Mouse (Mus musculus) intestine, embryonic 15.5 days (tissue): ENCODE data around the gene Csgalnact2. TPM values are rescaled to one million over a fixed set of nuclear protein-coding genes. Genes with fewer than 3 reads are reported as not detected.

Experiments used
- ATAC-seq: fragments of 200-750 bp; cut with Nextera tagmentation; 2 replicates; pipeline ENCODE4 v1.8.0; 2017; ENCODE audit warnings: moderate TSS enrichment, moderate library complexity
- H3K27ac ChIP-seq: fragments of 300-500 bp; sonication (generic); 2 replicates; pipeline ENCODE4 v1.5.1; 2015; ENCODE audit warnings: mild to moderate bottlenecking, inconsistent platforms
- H3K27me3 ChIP-seq: fragments of 300-500 bp; sonication (generic); replicated peaks from 2 replicates; pipeline ENCODE4 v1.6.1; 2015; ENCODE audit warnings: inconsistent platforms
- H3K36me3 ChIP-seq: fragments of 300-500 bp; sonication (generic); 2 replicates; pipeline ENCODE4 v1.6.1; 2015; ENCODE audit warnings: inconsistent platforms
- H3K4me1 ChIP-seq: fragments of 300-500 bp; sonication (generic); replicated peaks from 2 replicates; pipeline ENCODE4 v1.6.1; 2015; ENCODE audit warnings: inconsistent platforms
- H3K4me2 ChIP-seq: fragments of 300-500 bp; sonication (generic); replicated peaks from 2 replicates; pipeline ENCODE4 v1.6.1; 2015; ENCODE audit warnings: mild to moderate bottlenecking, inconsistent platforms
- H3K4me3 ChIP-seq: fragments of 300-500 bp; sonication (generic); replicated peaks from 2 replicates; pipeline ENCODE4 v1.5.1; 2015; ENCODE audit warnings: inconsistent platforms
- H3K9ac ChIP-seq: fragments of 300-500 bp; sonication (generic); 2 replicates; pipeline ENCODE4 v1.6.1; 2015; ENCODE audit warnings: inconsistent platforms
- H3K9me3 ChIP-seq: fragments of 300-500 bp; sonication (generic); 2 replicates; pipeline ENCODE4 v1.6.1; 2016; ENCODE audit warnings: inconsistent platforms
- WGBS: fragments of 180-500 bp; shearing (Covaris S2); methylation state at CpG from one replicate; pipeline ENCODE4 v1.1.7; 2015; 5-methylcytosine and 5-hydroxymethylcytosine counted together
- polyA plus RNA-seq: library from polyadenylated mRNA; unstranded; fragments of >200 nt; fragmentation: Nextera tagmentation; extraction: Ambion mirVana; gene quantifications from 2 replicates; pipeline ENCODE4 v1.2.1, GENCODE M21; 2015

The Csgalnact2 gene
- polyA plus RNA-seq, 1 experiment from 2014 or later, result 12.1 TPM

DNA sequence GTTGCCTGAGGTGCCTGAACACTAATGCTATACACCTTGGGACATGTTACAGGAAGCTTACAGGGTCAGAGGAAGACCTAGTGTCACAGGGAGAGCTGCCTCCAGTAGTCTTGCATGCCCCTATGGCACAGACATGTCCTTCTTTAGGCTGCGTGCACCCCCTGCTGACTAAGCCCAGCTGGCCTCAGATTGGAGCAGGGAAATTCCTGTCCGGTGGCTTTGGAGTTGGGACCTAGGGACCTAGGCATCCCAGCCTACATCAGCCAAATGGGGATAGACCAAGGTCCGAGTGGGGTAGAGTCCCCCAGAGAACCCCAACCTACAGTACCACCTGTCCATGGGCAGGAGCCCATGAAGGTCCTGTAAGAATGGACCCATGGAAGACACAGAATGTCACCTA, 56.6 kb downstream of the Csgalnact2 start:
- H3K27ac ChIP-seq, result no peak overlapping the region
- H3K36me3 ChIP-seq, result no peaks in the 10 kb centered on the region
- no peaks in the 10 kb centered on the region for H3K27me3 ChIP-seq
- H3K9me3 ChIP-seq, result no peaks in the 10 kb centered on the region
- WGBS, result 78% methylated on average over 3 of the region's 3 CpGs
- no peak overlapping the region for H3K4me2 ChIP-seq
- H3K4me3 ChIP-seq, result no peak overlapping the region
- no peaks in the 10 kb centered on the region for H3K4me1 ChIP-seq
- ATAC-seq, result no peak
- no peak overlapping the region for H3K9ac ChIP-seq

DNA sequence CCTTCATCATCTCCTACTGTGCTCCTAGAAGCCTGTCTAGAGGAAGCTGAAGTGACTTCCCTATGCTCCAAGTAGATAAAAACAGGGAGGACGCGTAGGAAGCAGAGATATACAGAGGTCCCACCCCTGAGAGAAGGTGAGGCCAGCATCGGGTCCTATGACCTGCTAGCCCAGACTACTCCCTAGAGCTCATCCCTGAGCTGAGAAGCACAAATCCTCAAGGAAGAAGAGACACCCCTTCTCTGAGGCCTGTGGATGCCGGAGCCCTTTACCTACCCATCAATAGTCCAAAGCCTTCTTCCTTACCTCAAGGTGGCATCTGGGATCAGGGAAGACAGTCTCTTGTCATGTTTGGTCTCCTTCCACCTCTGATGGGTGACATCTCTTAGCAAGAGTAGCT, 58.2 kb downstream of the Csgalnact2 start:
- H3K9me3 ChIP-seq, result no peaks in the 10 kb centered on the region
- H3K4me1 ChIP-seq, result no peaks in the 10 kb centered on the region
- ATAC-seq, result no peak
- no peaks in the 10 kb centered on the region for H3K27me3 ChIP-seq
- H3K36me3 ChIP-seq, result no peaks in the 10 kb centered on the region
- no peak overlapping the region for H3K4me2 ChIP-seq
- WGBS, result 87% methylated on average over 4 of the region's 4 CpGs
- H3K9ac ChIP-seq, result no peak overlapping the region
- no peak overlapping the region for H3K27ac ChIP-seq
- H3K4me3 ChIP-seq, result no peak overlapping the region

DNA sequence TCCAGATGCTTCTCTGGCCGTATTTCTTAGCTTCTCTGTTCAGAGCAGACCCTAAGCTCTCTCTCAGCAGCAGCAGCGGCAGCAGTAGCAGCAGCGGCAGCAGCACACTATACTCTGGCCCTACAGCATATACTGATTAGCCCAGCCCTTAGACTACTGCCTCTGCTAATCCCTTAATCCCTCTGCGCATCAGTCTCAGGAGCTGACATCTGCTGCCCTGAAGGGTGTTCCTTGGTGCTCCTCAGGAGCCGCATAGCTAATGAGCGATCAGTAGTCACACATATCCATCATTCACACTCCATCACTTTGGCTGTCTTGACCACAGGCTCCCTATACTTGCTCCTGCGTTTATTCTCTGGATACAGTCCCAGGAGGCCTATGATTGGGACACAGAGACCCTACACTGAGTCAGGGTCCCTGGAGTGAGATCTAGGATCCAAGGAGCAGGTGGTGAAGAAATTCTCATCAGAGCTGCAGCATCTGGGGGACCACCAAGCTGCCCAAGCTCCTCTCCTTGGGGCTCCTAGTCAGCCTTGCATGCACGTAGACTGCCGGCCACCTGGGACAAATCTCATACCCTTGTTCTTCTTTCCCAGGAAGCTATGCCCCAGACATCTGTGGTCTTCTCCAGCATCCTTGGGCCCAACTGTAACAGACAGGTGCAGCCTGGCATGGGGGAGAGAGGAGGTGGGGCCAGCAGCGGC, 59.0 kb downstream of the Csgalnact2 start:
- WGBS, result 71% methylated on average over 10 of the region's 10 CpGs
- no peak overlapping the region for H3K27ac ChIP-seq

DNA sequence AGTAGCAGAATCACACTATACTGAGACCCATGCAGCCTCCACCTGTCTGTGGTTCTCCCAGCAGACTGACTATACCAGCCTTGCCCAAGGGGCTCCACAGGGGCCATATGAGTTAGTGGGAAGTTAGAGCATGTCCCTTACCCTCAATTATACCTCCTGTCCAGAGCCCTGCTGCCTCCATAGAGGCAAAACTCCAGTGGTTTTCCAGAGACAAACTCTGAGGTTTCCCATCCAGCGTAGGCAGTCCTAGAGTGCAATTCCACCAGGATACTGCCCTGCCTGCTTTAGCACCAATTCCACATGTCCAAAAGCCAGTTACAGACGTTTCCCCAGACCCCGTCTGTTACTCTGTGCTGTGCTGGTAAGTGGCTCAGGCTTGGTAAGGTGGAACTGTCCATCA, 59.6 kb downstream of the Csgalnact2 start:
- Histone ChIP-seq H3K4me3 (no peak overlapping the region), H3K27me3 (no peaks in the 10 kb centered on the region), H3K36me3 (no peaks in the 10 kb centered on the region), H3K27ac (no peak overlapping the region), H3K9me3 (no peaks in the 10 kb centered on the region), H3K4me2 (no peak overlapping the region), H3K4me1 (peaks cover 3% of the 10 kb centered on the region; the same call in 1 of the 2 replicates), H3K9ac (no peak overlapping the region)
- ATAC-seq, result no peak
- 63% methylated on average over 3 of the region's 3 CpGs for WGBS

More for the DNA sequence above, 59.0 kb downstream of the Csgalnact2 start:
- H3K36me3 ChIP-seq, result no peaks in the 10 kb centered on the region
- H3K9ac ChIP-seq, result no peak overlapping the region
- H3K4me1 ChIP-seq, result no peaks in the 10 kb centered on the region
- H3K9me3 ChIP-seq, result no peaks in the 10 kb centered on the region
- no peaks in the 10 kb centered on the region for H3K27me3 ChIP-seq
- no peak overlapping the region for H3K4me3 ChIP-seq
- no peak for ATAC-seq
- H3K4me2 ChIP-seq, result no peak overlapping the region

DNA sequence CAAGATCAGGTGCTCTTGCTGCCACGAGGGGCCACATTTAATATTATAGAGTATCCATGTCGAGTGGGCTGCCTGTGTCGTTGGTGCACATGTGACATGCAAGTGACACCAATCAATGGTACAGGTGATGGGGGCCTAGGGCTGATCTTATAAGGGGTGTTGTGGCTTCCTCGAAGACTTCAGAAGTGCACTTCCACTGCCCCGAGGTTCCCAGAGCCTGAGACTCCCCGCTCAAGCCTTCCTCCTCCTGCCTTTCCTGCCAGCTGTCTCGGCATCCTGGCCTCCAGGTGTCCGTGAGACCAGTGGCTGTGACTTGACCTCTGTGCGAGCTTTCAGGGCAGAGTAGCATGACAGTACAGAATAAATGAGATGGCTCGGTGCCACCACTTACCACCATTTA, 60.2 kb downstream of the Csgalnact2 start:
- Histone ChIP-seq H3K27ac (no peak overlapping the region), H3K36me3 (no peaks in the 10 kb centered on the region), H3K4me3 (no peak overlapping the region), H3K4me2 (no peak overlapping the region), H3K9me3 (no peaks in the 10 kb centered on the region), H3K9ac (no peak overlapping the region), H3K27me3 (no peaks in the 10 kb centered on the region), H3K4me1 (peaks cover 9% of the 10 kb centered on the region; the same call in 1 of the 2 replicates)
- WGBS, result 66% methylated on average over 10 of the region's 10 CpGs
- ATAC-seq, result no peak

DNA sequence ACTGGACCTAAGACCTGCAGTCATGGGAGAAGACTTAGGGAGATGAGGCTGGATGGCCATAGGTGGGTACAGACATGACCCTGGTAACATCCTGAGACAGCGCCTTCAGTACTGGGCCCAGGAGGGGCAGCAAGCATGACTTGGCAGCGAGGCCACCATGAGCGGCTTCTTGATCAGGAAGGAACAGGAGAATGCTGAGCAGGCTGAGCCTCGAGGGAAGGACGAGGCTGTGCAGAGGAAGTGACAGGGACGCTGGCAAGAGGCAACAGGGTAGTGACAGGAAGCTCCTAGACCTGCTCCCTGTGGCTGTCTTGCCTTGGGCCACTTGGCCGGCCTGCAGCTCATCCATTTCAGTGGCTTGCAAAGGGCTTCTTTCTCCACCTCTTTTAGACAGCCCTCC, 61.5 kb downstream of the Csgalnact2 start:
- Histone ChIP-seq H3K27ac (no peak overlapping the region), H3K4me3 (no peak overlapping the region), H3K36me3 (no peaks in the 10 kb centered on the region), H3K9me3 (no peaks in the 10 kb centered on the region), H3K9ac (no peak overlapping the region), H3K4me1 (peaks cover 13% of the 10 kb centered on the region; the same call in 1 of the 2 replicates), H3K4me2 (no peak overlapping the region), H3K27me3 (no peaks in the 10 kb centered on the region)
- 74% methylated on average over 7 of the region's 7 CpGs for WGBS
- no peak for ATAC-seq

DNA sequence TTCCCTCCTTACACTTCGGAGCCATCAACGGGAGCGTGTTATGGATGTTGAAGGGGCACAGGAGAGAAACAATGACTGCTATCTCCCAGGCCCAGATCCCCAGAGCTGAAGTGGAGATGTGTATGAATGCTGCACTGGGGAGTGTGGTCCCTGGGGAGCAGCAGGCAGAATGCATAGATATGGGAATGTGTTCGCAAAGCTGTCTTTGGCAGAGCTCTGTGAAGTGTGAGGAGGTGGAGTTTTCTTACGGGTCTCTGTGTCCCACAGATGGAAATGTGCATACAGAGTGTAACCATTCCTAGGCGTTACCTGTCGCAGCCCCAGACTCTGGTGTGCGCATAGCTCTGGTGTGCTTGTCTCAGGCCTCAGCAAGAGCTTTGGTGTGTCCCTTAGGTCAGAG, 62.2 kb downstream of the Csgalnact2 start:
- no peak overlapping the region for H3K9ac ChIP-seq
- H3K9me3 ChIP-seq, result no peaks in the 10 kb centered on the region
- no peak overlapping the region for H3K4me2 ChIP-seq
- no peak overlapping the region for H3K27ac ChIP-seq
- H3K4me3 ChIP-seq, result no peak overlapping the region
- H3K4me1 ChIP-seq, result peaks cover 13% of the 10 kb centered on the region; the same call in 1 of the 2 replicates
- WGBS, result 80% methylated on average over 8 of the region's 8 CpGs
- no peak for ATAC-seq
- H3K27me3 ChIP-seq, result no peaks in the 10 kb centered on the region
- H3K36me3 ChIP-seq, result no peaks in the 10 kb centered on the region

DNA sequence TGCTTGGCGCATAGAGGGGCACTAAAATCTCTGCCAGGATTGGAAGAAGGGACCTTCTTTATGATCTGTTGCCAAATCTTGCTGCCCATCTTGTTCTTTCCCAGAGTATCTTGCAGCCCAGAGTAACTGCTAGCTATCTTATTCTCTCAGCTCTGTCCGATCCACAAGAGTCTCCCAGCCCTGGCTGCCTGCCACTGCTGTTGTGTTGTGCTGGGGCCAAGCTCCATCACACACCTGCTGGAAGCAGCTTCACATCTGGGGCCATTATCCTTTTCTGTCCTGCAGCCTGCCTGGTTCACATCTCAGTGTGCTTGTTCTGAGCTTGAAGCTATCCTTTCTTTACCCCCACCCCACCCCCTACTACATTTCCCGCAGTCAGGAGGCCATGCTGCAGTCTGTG, 62.7 kb downstream of the Csgalnact2 start:
- no peaks in the 10 kb centered on the region for H3K36me3 ChIP-seq
- no peak overlapping the region for H3K27ac ChIP-seq
- no peaks in the 10 kb centered on the region for H3K27me3 ChIP-seq
- peaks cover 13% of the 10 kb centered on the region; the same call in 1 of the 2 replicates for H3K4me1 ChIP-seq
- H3K4me3 ChIP-seq, result no peak overlapping the region
- no peak for ATAC-seq
- 68% methylated on average over 3 of the region's 3 CpGs for WGBS
- no peaks in the 10 kb centered on the region for H3K9me3 ChIP-seq
- H3K9ac ChIP-seq, result no peak overlapping the region
- H3K4me2 ChIP-seq, result no peak overlapping the region

DNA sequence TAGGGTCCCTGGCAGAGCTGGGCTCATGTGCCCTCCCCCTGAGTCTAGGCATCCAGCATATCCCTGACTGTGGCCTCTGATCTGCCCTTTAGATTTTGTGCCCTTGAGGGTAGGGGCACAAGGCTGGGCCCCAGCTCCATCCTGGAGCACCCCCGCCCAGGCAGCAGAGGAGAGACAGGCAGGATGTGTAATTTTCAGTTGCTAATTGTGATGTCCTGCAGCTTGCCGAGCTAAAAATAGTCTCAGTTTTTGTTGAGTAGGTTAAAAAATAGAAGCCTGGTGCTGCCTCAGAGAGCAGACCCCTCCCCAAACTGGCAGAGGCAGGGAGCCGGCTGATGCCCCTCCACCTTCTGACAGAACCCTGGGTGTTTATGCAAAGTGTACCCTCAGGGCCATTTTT, 64.8 kb downstream of the Csgalnact2 start:
- H3K36me3 ChIP-seq, result no peaks in the 10 kb centered on the region
- no peak overlapping the region for H3K27ac ChIP-seq
- no peaks in the 10 kb centered on the region for H3K9me3 ChIP-seq
- H3K9ac ChIP-seq, result no peak overlapping the region
- ATAC-seq, result no peak
- H3K4me1 ChIP-seq, result peaks cover 16% of the 10 kb centered on the region; the same call in 1 of the 2 replicates
- no peaks in the 10 kb centered on the region for H3K27me3 ChIP-seq
- no peak overlapping the region for H3K4me2 ChIP-seq
- 37% methylated on average over 3 of the region's 3 CpGs for WGBS
- H3K4me3 ChIP-seq, result no peak overlapping the region

DNA sequence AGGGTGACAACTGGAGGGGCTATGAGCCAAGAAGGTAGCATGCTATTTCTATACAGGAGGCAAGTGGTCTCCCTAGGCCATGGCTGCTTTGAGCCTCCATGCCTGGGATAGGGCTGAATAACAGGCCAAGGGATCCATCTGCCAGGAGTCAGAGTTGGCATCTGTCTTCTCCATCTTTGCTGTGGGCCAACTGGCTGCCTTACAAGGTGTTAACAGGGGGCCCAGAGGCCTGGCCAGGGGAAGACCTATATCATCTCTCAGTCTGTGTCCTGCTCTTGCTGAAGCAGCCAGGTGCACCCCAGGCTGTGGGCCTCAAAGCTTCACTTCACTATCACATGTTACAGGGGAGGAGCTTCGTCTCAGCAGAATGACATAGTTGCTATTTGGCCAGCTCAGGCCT, 66.8 kb downstream of the Csgalnact2 start:
- peaks cover 16% of the 10 kb centered on the region; the same call in 1 of the 2 replicates for H3K4me1 ChIP-seq
- H3K36me3 ChIP-seq, result no peaks in the 10 kb centered on the region
- H3K27ac ChIP-seq, result no peak overlapping the region
- 81% methylated on average over 1 of the region's 1 CpGs for WGBS
- H3K4me3 ChIP-seq, result no peak overlapping the region
- no peak overlapping the region for H3K4me2 ChIP-seq
- no peak for ATAC-seq
- peaks cover 10% of the 10 kb centered on the region for H3K27me3 ChIP-seq
- H3K9ac ChIP-seq, result no peak overlapping the region
- no peaks in the 10 kb centered on the region for H3K9me3 ChIP-seq

DNA sequence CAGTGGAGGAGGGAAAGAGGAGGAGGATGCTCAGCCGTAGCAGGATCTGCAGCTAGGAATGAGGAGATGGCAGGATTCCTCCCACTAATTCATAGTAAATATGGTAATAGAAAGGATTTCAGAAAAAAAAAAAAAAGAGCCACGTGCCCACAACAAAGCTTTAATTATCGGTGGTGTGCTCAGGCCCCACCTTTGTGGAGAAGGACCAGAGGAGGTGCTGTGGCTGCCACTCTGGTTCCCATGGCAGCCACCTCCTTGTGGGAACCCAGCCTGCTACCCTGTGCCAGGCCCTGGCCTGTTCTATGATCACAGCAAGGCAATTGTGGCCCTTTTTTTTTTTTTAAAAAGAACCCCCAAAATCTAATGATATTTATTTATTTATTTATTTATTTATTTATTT, 67.5 kb downstream of the Csgalnact2 start:
- 79% methylated on average over 3 of the region's 3 CpGs for WGBS
- Histone ChIP-seq H3K27ac (no peak overlapping the region), H3K36me3 (no peaks in the 10 kb centered on the region), H3K4me3 (no peak overlapping the region), H3K4me1 (peaks cover 21% of the 10 kb centered on the region; the same call in 1 of the 2 replicates), H3K4me2 (no peak overlapping the region), H3K9ac (no peak overlapping the region), H3K27me3 (peaks cover 14% of the 10 kb centered on the region), H3K9me3 (no peaks in the 10 kb centered on the region)
- no peak for ATAC-seq

DNA sequence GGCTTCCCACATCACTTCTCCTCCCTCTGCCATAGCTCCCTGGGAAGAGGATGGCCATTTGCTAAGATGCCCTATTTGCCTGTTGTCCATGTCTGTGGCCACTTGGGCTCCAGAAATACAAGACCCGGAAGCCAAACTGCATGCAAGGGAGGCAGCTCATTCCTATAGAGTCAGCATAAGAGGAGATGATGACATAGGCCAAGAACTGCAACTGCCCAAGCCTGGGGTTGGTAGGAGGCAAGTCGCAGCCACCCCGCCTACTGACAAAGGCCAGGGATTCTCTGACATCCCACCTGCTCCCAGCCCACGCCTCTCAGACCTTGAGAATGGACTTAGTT, 68.0 kb downstream of the Csgalnact2 start:
- Histone ChIP-seq H3K4me2 (no peak overlapping the region), H3K9me3 (no peaks in the 10 kb centered on the region), H3K27ac (no peak overlapping the region), H3K4me1 (peaks cover 25% of the 10 kb centered on the region; the same call in 1 of the 2 replicates), H3K36me3 (no peaks in the 10 kb centered on the region), H3K9ac (no peak overlapping the region), H3K27me3 (peaks cover 14% of the 10 kb centered on the region), H3K4me3 (no peak overlapping the region)
- WGBS, result 84% methylated on average over 4 of the region's 4 CpGs
- ATAC-seq, result no peak

DNA sequence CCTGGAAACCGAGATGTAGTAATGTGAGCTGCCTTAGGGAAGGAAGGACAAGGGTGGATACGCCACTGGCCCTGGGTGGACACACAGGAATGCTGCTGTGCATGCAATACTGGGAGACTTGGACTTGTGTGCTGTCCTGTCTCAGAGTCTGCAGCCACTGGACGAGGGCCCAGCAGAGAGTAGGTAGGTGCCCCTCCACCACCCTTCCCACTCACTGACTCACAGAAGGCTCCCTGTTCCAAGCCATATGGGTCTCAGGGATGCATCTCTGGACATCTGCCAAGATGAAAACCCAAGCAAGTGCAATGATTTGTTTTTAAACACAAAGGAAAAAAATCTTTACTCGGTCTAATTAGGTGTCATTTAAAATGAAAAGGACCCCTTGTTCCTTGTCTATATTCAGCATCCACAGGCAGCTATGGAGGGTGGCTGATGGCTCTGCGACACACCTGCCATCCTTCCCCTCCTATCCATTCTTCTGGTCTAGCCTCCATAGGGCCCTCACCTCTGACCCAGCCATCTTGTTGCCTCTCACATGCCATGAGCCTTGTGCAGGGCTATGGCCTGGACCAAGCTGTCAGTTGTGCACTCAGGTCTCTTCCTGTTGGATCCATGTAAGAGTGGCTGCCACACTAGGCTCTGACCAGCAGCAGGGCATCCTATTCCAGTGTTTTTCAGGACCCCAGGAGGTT, 68.5 kb downstream of the Csgalnact2 start:
- no peak overlapping the region for H3K4me2 ChIP-seq
- no peak overlapping the region for H3K27ac ChIP-seq
- peaks cover 15% of the 10 kb centered on the region for H3K27me3 ChIP-seq
- H3K4me3 ChIP-seq, result no peak overlapping the region
- no peak for ATAC-seq
- H3K4me1 ChIP-seq, result peaks cover 30% of the 10 kb centered on the region; the same call in 1 of the 2 replicates
- H3K36me3 ChIP-seq, result no peaks in the 10 kb centered on the region
- no peak overlapping the region for H3K9ac ChIP-seq
- 60% methylated on average over 5 of the region's 5 CpGs for WGBS
- no peaks in the 10 kb centered on the region for H3K9me3 ChIP-seq
